Mouse (Mus musculus) kidney, embryonic 14.5 days (tissue): ENCODE measurements around the gene Nsun5. TPM values are rescaled to one million over a fixed set of nuclear protein-coding genes. Genes with fewer than 3 reads are reported as not detected.

ENCODE experiments used
- ATAC-seq: fragments of 200-750 bp; cut with Nextera tagmentation; 2 replicates; pipeline ENCODE4 v1.8.0; 2017; ENCODE audit warnings: moderate number of reproducible peaks, mild to moderate bottlenecking, moderate TSS enrichment, moderate library complexity; ENCODE audit not compliant: low FRiP score, low TSS enrichment
- H3K27ac ChIP-seq: fragments of 300-500 bp; sonication (generic); 2 replicates; pipeline ENCODE4 v1.5.1; 2014; ENCODE audit warnings: low read depth, mild to moderate bottlenecking, low read length, moderate library complexity, mixed read lengths
- H3K27me3 ChIP-seq: fragments of 300-500 bp; sonication (generic); 2 replicates; pipeline ENCODE4 v1.6.1; 2014; ENCODE audit warnings: mild to moderate bottlenecking, low read length; ENCODE audit not compliant: control insufficient read depth, insufficient read depth
- H3K36me3 ChIP-seq: fragments of 300-500 bp; sonication (generic); 2 replicates; pipeline ENCODE4 v1.6.1; 2014; ENCODE audit warnings: low read length, mixed read lengths; ENCODE audit not compliant: control insufficient read depth, insufficient read depth
- H3K4me1 ChIP-seq: fragments of 300-500 bp; sonication (generic); 2 replicates; pipeline ENCODE4 v1.6.1; 2014; ENCODE audit warnings: low read length, mixed read lengths; ENCODE audit not compliant: control insufficient read depth, insufficient read depth
- H3K4me2 ChIP-seq: fragments of 300-500 bp; sonication (generic); replicated peaks from 2 replicates; pipeline ENCODE4 v1.6.1; 2014; ENCODE audit warnings: low read depth, mild to moderate bottlenecking, low read length
- H3K4me3 ChIP-seq: fragments of 300-500 bp; sonication (generic); 2 replicates; pipeline ENCODE4 v1.5.1; 2014; ENCODE audit warnings: mild to moderate bottlenecking, low read length
- H3K9ac ChIP-seq: fragments of 300-500 bp; sonication (generic); 2 replicates; pipeline ENCODE4 v1.6.1; 2014; ENCODE audit warnings: low read depth, mild to moderate bottlenecking, low read length, moderate library complexity
- H3K9me3 ChIP-seq: fragments of 300-500 bp; sonication (generic); 2 replicates; pipeline ENCODE4 v1.6.1; 2016; ENCODE audit warnings: low read length; ENCODE audit not compliant: control insufficient read depth
- WGBS: fragments of 180-500 bp; shearing (Covaris S2); extraction: QIAGEN DNeasy Blood & Tissue Kit; methylation state at CpG from one replicate; pipeline ENCODE4 v1.1.7; 2014; 5-methylcytosine and 5-hydroxymethylcytosine counted together
- polyA plus RNA-seq: library from polyadenylated mRNA; unstranded; fragments of >200 nt; fragmentation: Nextera tagmentation; extraction: Ambion mirVana; gene quantifications from 2 replicates; pipeline ENCODE4 v1.2.1, GENCODE M21; 2014

Nsun5 gene
- polyA plus RNA-seq, 1 experiment from 2014 or later = 27.1 TPM

GRCm38 (mm10) chr5:135381356-135381925 is 11.7 kb downstream of the Nsun5 start:
- no peak for ATAC-seq
- WGBS = 93% methylated on average over 10 of the region's 10 CpGs

GRCm38 (mm10) chr5:135382746-135383145 is 13.0 kb downstream of the Nsun5 start:
- Histone ChIP-seq H3K9ac (no peak overlapping the region), H3K4me2 (no peak overlapping the region), H3K4me1 (no peaks in the 10 kb centered on the region), H3K36me3 (peaks cover 96% of the 10 kb centered on the region), H3K4me3 (no peak overlapping the region), H3K27ac (no peak overlapping the region), H3K9me3 (no peaks in the 10 kb centered on the region), H3K27me3 (no peaks in the 10 kb centered on the region)
- ATAC-seq = no peak
- WGBS = 86% methylated on average over 7 of the region's 7 CpGs

More at GRCm38 (mm10) chr5:135381356-135381925, 11.7 kb downstream of the Nsun5 start:
- Histone ChIP-seq H3K36me3 (peaks cover 96% of the 10 kb centered on the region), H3K4me2 (no peak overlapping the region), H3K4me1 (no peaks in the 10 kb centered on the region), H3K27me3 (no peaks in the 10 kb centered on the region), H3K4me3 (no peak overlapping the region), H3K27ac (no peak overlapping the region), H3K9me3 (no peaks in the 10 kb centered on the region), H3K9ac (no peak overlapping the region)

- H3K9me3 ChIP-seq = no peaks in the 10 kb centered on the region
- no peak overlapping the region for H3K9ac ChIP-seq
- peaks cover 96% of the 10 kb centered on the region for H3K36me3 ChIP-seq
- H3K4me1 ChIP-seq = no peaks in the 10 kb centered on the region
- H3K27ac ChIP-seq = no peak overlapping the region
- no peak overlapping the region for H3K4me3 ChIP-seq
- no peak overlapping the region for H3K4me2 ChIP-seq
- WGBS = 87% methylated on average over 10 of the region's 10 CpGs
- H3K27me3 ChIP-seq = no peaks in the 10 kb centered on the region
- no peak for ATAC-seq
These were observed 14.0 kb downstream of the Nsun5 start for GRCm38 (mm10) chr5:135383771-135384170.

GRCm38 (mm10) chr5:135394004-135394823 is 24.5 kb downstream of the Nsun5 start, which contains the start of gene Pom121:
Pom121 (minus strand) TSS chr5:135394546.
- H3K9me3 ChIP-seq = no peaks in the 10 kb centered on the region
- H3K36me3 ChIP-seq = peaks cover 31% of the 10 kb centered on the region
- H3K4me2 ChIP-seq = peak within 1 kb of the TSS; percentile 65
- peak within 1 kb of the TSS; percentile 84 for H3K27ac ChIP-seq
- peak within 1 kb of the TSS; percentile 94 for H3K9ac ChIP-seq
- H3K27me3 ChIP-seq = no peaks in the 10 kb centered on the region
- peaks cover 8% of the 10 kb centered on the region; the same call in 1 of the 2 replicates for H3K4me1 ChIP-seq
- peak within 1 kb of the TSS; percentile 81 for H3K4me3 ChIP-seq
- ATAC-seq = peak; percentile 88
- under 1% methylated on average over 82 of the region's 110 CpGs for WGBS

GRCm38 (mm10) chr5:135395826-135396225 is 26.1 kb downstream of the Nsun5 start:
- no peak for ATAC-seq
- no peaks in the 10 kb centered on the region for H3K27me3 ChIP-seq
- H3K36me3 ChIP-seq = peaks cover 15% of the 10 kb centered on the region
- no peak overlapping the region for H3K9ac ChIP-seq
- peaks cover 8% of the 10 kb centered on the region; the same call in 1 of the 2 replicates for H3K4me1 ChIP-seq
- H3K4me3 ChIP-seq = no peak overlapping the region
- WGBS = 58% methylated on average over 5 of the region's 5 CpGs
- no peaks in the 10 kb centered on the region for H3K9me3 ChIP-seq
- no peak overlapping the region for H3K4me2 ChIP-seq
- H3K27ac ChIP-seq = no peak overlapping the region

- Histone ChIP-seq H3K4me1 (no peaks in the 10 kb centered on the region), H3K36me3 (no peaks in the 10 kb centered on the region), H3K4me3 (no peak overlapping the region), H3K27ac (no peak overlapping the region), H3K27me3 (no peaks in the 10 kb centered on the region), H3K9me3 (peaks cover 2% of the 10 kb centered on the region; the same call in 1 of the 2 replicates), H3K4me2 (no peak overlapping the region), H3K9ac (no peak overlapping the region)
- WGBS = 49% methylated on average over 6 of the region's 6 CpGs
- ATAC-seq = no peak
These were observed 29.6 kb downstream of the Nsun5 start for GRCm38 (mm10) chr5:135399382-135399781.

GRCm38 (mm10) chr5:135400244-135400643 is 30.5 kb downstream of the Nsun5 start:
- WGBS = 5% methylated on average over 2 of the region's 2 CpGs
- H3K4me2 ChIP-seq = no peak overlapping the region
- peak; percentile 63 for ATAC-seq
- no peaks in the 10 kb centered on the region for H3K4me1 ChIP-seq
- H3K4me3 ChIP-seq = no peak overlapping the region
- no peaks in the 10 kb centered on the region for H3K27me3 ChIP-seq
- no peak overlapping the region for H3K9ac ChIP-seq
- H3K36me3 ChIP-seq = no peaks in the 10 kb centered on the region
- no peak overlapping the region for H3K27ac ChIP-seq
- H3K9me3 ChIP-seq = peaks cover 2% of the 10 kb centered on the region; the same call in 1 of the 2 replicates

- no peak overlapping the region for H3K9ac ChIP-seq
- peaks cover 2% of the 10 kb centered on the region; the same call in 1 of the 2 replicates for H3K9me3 ChIP-seq
- H3K4me1 ChIP-seq = no peaks in the 10 kb centered on the region
- no peaks in the 10 kb centered on the region for H3K27me3 ChIP-seq
- WGBS = 32% methylated on average over 20 of the region's 20 CpGs
- H3K27ac ChIP-seq = no peak overlapping the region
- H3K4me2 ChIP-seq = no peak overlapping the region
- peak; percentile 41; the same call in 1 of the 2 replicates for ATAC-seq
- H3K36me3 ChIP-seq = peaks cover 8% of the 10 kb centered on the region; the same call in 1 of the 2 replicates
- H3K4me3 ChIP-seq = no peak overlapping the region
These were observed 34.9 kb downstream of the Nsun5 start for GRCm38 (mm10) chr5:135404623-135405022.

- 85% methylated on average over 9 of the region's 9 CpGs for WGBS
- Histone ChIP-seq H3K36me3 (peaks cover 15% of the 10 kb centered on the region; the same call in 1 of the 2 replicates), H3K9ac (no peak overlapping the region), H3K4me3 (no peak overlapping the region), H3K27ac (no peak overlapping the region), H3K27me3 (no peaks in the 10 kb centered on the region), H3K4me1 (no peaks in the 10 kb centered on the region), H3K4me2 (no peak overlapping the region), H3K9me3 (peaks cover 2% of the 10 kb centered on the region; the same call in 1 of the 2 replicates)
- ATAC-seq = no peak
These were observed 35.7 kb downstream of the Nsun5 start for GRCm38 (mm10) chr5:135405437-135405836.
